Mouse (Mus musculus): ENCODE data around the gene Ftl1. TPM values are rescaled to one million over a fixed set of nuclear protein-coding genes. Genes with fewer than 3 reads are reported as not detected.

Gene Ftl1
- total and polyA plus RNA-seq, 3 experiments, result 1,416 to 2,290 TPM; not detected in 1

DNA sequence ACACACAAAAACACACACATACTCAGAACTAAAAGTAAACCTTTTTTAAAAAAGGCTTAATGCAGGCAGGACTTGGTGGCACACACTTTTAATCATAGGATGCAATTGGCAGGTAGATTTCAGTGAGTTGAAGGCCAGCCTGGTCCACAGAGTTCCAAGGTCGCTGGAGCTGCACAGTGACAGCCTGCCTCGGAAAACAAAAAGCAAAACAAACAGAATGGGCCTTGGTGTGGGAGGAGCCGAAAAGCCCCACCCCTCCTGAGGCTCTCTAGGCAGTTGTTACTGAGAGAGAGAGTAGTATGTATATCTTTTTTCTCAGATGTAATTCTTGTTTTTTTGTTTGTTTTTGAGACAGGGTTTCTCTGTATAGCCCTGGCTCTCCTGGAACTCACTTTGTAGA is 31.6 kb upstream of the Ftl1 start:
- Histone ChIP-seq H3K27me3 (ENCODE audit: control insufficient read depth in 1 of 2, insufficient read depth in 2 of 2, low read length in 2 of 2) (no peaks in the 10 kb centered on the region), H3K9me3 (replicated peaks; ENCODE audit: insufficient read depth, low read length) (no peaks in the 10 kb centered on the region), H3K4me3 (ENCODE audit: control insufficient read depth in 1 of 2, insufficient read depth in 1 of 2, low read depth in 2 of 2, low read length in 2 of 2) (peak overlapping the region in 1 of 2 experiments; percentile 13; a peak in 1 of 4 replicates), H3K27ac (ENCODE audit: control insufficient read depth, low read depth, low read length) (no peak overlapping the region), H3K9ac (ENCODE audit: control insufficient read depth, low read depth, low read length, poor library complexity, severe bottlenecking) (no peak overlapping the region), H3K36me3 (ENCODE audit: control insufficient read depth in 1 of 2, insufficient read depth in 2 of 2, low read length in 2 of 2) (peaks cover 0 to 25% of the 10 kb centered on the region in 2 experiments; a peak in 3 of 4 replicates), H3K4me1 (ENCODE audit: control insufficient read depth in 1 of 2, insufficient read depth in 2 of 2, low read length in 2 of 2) (peaks cover 8 to 28% of the 10 kb centered on the region in 2 experiments), H3K79me2 (ENCODE audit: control insufficient read depth, insufficient read depth, low read length, poor library complexity) (no peaks in the 10 kb centered on the region)
- peak; percentile 59 for DNase-seq (ENCODE audit: low read depth, low spot score)
- peak; percentile 32; the same call in 1 of the 2 replicates for TF ChIP-seq ZMIZ1 (IDR thresholded peaks at IDR 0.05; ENCODE audit: low read depth, low read length)
- 0 out of 2 replicates have a peak, but pooled peaks have one; percentile 12 for TF ChIP-seq ZKSCAN1 (IDR thresholded peaks at IDR 0.05; ENCODE audit: low read depth, low read length)
- TF ChIP-seq MYC (IDR thresholded peaks at IDR 0.05; ENCODE audit: low read depth, low read length), result no peak

DNA sequence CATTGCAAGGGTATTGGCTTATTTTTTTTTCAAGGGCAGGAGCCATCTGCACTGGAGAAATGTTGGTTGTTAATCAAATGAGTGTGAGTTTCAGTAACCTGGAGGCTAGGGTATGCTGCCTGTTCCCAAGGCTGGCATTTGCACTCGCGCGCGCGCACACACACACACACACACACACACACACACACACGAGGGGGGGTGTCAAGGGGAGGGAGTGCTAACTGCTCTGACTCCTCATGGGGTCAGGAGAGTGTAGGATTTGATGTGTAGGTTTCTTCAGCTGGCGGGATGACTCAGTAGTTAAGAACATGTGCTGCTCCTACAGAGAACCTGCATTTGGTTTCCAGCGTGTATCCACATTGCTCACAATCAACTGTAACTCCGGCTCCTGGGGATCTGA is 31.1 kb upstream of the Ftl1 start:
- peak; percentile 35 for DNase-seq (ENCODE audit: low read depth, low spot score)
- Histone ChIP-seq H3K4me1 (ENCODE audit: control insufficient read depth in 1 of 2, insufficient read depth in 2 of 2, low read length in 2 of 2) (peaks cover 8 to 31% of the 10 kb centered on the region in 2 experiments), H3K79me2 (ENCODE audit: control insufficient read depth, insufficient read depth, low read length, poor library complexity) (no peaks in the 10 kb centered on the region), H3K9me3 (replicated peaks; ENCODE audit: insufficient read depth, low read length) (no peaks in the 10 kb centered on the region), H3K27me3 (ENCODE audit: control insufficient read depth in 1 of 2, insufficient read depth in 2 of 2, low read length in 2 of 2) (no peaks in the 10 kb centered on the region), H3K27ac (ENCODE audit: control insufficient read depth, low read depth, low read length) (no peak overlapping the region), H3K9ac (ENCODE audit: control insufficient read depth, low read depth, low read length, poor library complexity, severe bottlenecking) (no peak overlapping the region), H3K4me3 (ENCODE audit: control insufficient read depth in 1 of 2, insufficient read depth in 1 of 2, low read depth in 2 of 2, low read length in 2 of 2) (0 out of 4 replicates have a peak overlapping the region, but pooled peaks of 1 of the 2 experiments have one; percentile 13), H3K36me3 (ENCODE audit: control insufficient read depth in 1 of 2, insufficient read depth in 2 of 2, low read length in 2 of 2) (peaks cover 0 to 25% of the 10 kb centered on the region in 2 experiments; a peak in 3 of 4 replicates)
- TF ChIP-seq MXI1 (IDR thresholded peaks at IDR 0.05; ENCODE audit: low read depth, low read length) (no peak), ELF1 (IDR thresholded peaks at IDR 0.05; ENCODE audit: low read depth, low read length) (no peak), CTCF (IDR thresholded peaks at IDR 0.05 in 2 of 3, conservative IDR thresholded peaks at IDR 0.05 in 1 of 3; ENCODE audit: control insufficient read depth in 1 of 3, insufficient read depth in 1 of 3, low read depth in 2 of 3, low read length in 3 of 3, poor library complexity in 1 of 3, severe bottlenecking in 1 of 3) (no peak), CHD2 (IDR thresholded peaks at IDR 0.05; ENCODE audit: low read length) (no peak), MEF2A (IDR thresholded peaks at IDR 0.05; ENCODE audit: extremely low read depth, insufficient replicate concordance, low read depth, low read length, poor library complexity, severe bottlenecking) (no peak), NRF1 (IDR thresholded peaks at IDR 0.05; ENCODE audit: insufficient read depth, low read depth, low read length, poor library complexity, severe bottlenecking) (no peak), SIN3A (IDR thresholded peaks at IDR 0.05; ENCODE audit: low read length) (no peak), E2F4 (IDR thresholded peaks at IDR 0.05; ENCODE audit: borderline replicate concordance, low read depth, low read length) (no peak), BHLHE40 (IDR thresholded peaks at IDR 0.05; ENCODE audit: borderline replicate concordance, low read depth, low read length) (no peak), TCF12 (IDR thresholded peaks at IDR 0.05; ENCODE audit: low read depth, low read length) (no peak)

DNA sequence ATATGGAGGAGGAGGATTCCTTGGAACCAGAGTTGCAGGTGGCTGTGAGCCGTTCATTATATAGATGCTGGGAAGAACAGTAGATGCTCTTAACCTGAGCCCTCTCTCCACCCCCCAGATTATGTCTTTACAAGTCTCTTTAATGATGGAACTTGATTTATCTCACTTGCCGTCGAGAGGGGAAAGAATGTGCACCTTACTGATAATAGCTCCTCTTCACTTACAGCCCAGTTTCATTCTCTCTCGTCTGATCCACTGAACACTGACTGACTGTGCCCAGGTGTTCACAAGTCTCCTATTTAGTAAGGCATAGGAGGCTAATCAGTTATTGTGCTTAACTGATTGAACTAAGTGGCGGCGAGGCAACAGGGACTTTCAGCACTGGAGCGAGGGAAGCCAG is 29.9 kb upstream of the Ftl1 start:
- Histone ChIP-seq H3K4me1 (ENCODE audit: control insufficient read depth in 1 of 2, insufficient read depth in 2 of 2, low read length in 2 of 2) (peaks cover 8 to 31% of the 10 kb centered on the region in 2 experiments), H3K4me3 (ENCODE audit: control insufficient read depth in 1 of 2, insufficient read depth in 1 of 2, low read depth in 2 of 2, low read length in 2 of 2) (no peak overlapping the region)

More for the DNA sequence above, 29.9 kb upstream of the Ftl1 start:
- H3K36me3 ChIP-seq (ENCODE audit: control insufficient read depth in 1 of 2, insufficient read depth in 2 of 2, low read length in 2 of 2), result peaks cover 0 to 25% of the 10 kb centered on the region in 2 experiments; a peak in 3 of 4 replicates
- peak; percentile 73 for DNase-seq (ENCODE audit: low read depth, low spot score)
- no peaks in the 10 kb centered on the region for H3K27me3 ChIP-seq (ENCODE audit: control insufficient read depth in 1 of 2, insufficient read depth in 2 of 2, low read length in 2 of 2)
- no peaks in the 10 kb centered on the region for H3K79me2 ChIP-seq (ENCODE audit: control insufficient read depth, insufficient read depth, low read length, poor library complexity)
- no peak overlapping the region for H3K27ac ChIP-seq (ENCODE audit: control insufficient read depth, low read depth, low read length)
- no peaks in the 10 kb centered on the region for H3K9me3 ChIP-seq (replicated peaks; ENCODE audit: insufficient read depth, low read length)
- TF ChIP-seq TCF12 (IDR thresholded peaks at IDR 0.05; ENCODE audit: low read depth, low read length), result peak; percentile 89
- peak; percentile 72 for TF ChIP-seq RCOR1 (IDR thresholded peaks at IDR 0.05; ENCODE audit: low read depth, low read length)
- TF ChIP-seq TAL1 (IDR thresholded peaks at IDR 0.05; ENCODE audit: low read length), result peak; percentile 86
- TF ChIP-seq POLR2AphosphoS2 (IDR thresholded peaks at IDR 0.05; ENCODE audit: low read length), result no peak
- TF ChIP-seq NRF1 (IDR thresholded peaks at IDR 0.05; ENCODE audit: insufficient read depth, low read depth, low read length, poor library complexity, severe bottlenecking), result no peak
- TF ChIP-seq GATA1 (IDR thresholded peaks at IDR 0.05; ENCODE audit: low read depth, low read length), result peak; percentile 89
- no peak for TF ChIP-seq MAFK (IDR thresholded peaks at IDR 0.05; ENCODE audit: borderline replicate concordance, low read depth, low read length)
- peak; percentile 53; the same call in 1 of the 2 replicates for TF ChIP-seq ETS1 (IDR thresholded peaks at IDR 0.05; ENCODE audit: low read depth, low read length)
- TF ChIP-seq HCFC1 (IDR thresholded peaks at IDR 0.05; ENCODE audit: low read depth, low read length), result no peak
- TF ChIP-seq EP300 (IDR thresholded peaks at IDR 0.05; ENCODE audit: low read depth in 1 of 2, low read length in 2 of 2), result peak; percentile 64 to 78
- TF ChIP-seq MYB (IDR thresholded peaks at IDR 0.05; ENCODE audit: low read depth, low read length), result no peak
- TF ChIP-seq USF2 (IDR thresholded peaks at IDR 0.05; ENCODE audit: borderline replicate concordance in 1 of 2, insufficient read depth in 1 of 2, low read depth in 1 of 2, low read length in 2 of 2), result no peak
- H3K9ac ChIP-seq (ENCODE audit: control insufficient read depth, low read depth, low read length, poor library complexity, severe bottlenecking), result no peak overlapping the region
